Mouse (Mus musculus): ENCODE measurements at regions not wholly inside any gene's neighbourhood (a gene's known extent, or its start where the extent isn't known, plus 50 kb on each side); places are given as distances from the start of the nearest gene placed in this dataset.

- no peak for TF ChIP-seq CTCF (IDR thresholded peaks at IDR 0.05; ENCODE audit: borderline replicate concordance, insufficient read depth, low read depth, low read length)
- no peak for TF ChIP-seq POLR2A (IDR thresholded peaks at IDR 0.05; ENCODE audit: borderline replicate concordance, insufficient read depth, low read length)
These were observed 237.4 kb upstream of the Ppp2r3a start for GRCm38 (mm10) chr9:101489013-101489412.

Data from cerebellum, adult 2 months (tissue).